Mouse (Mus musculus) liver, embryonic 16.5 days (tissue): ENCODE results near the gene Cacng6. TPM values are rescaled to one million over a fixed set of nuclear protein-coding genes. Genes with fewer than 3 reads are reported as not detected.

Experiments
- ATAC-seq: fragments of 200-750 bp; cut with Nextera tagmentation; 2 replicates; pipeline ENCODE4 v1.8.0; 2017; ENCODE audit warnings: low read depth, mild to moderate bottlenecking, moderate number of reproducible peaks, moderate library complexity
- H3K27ac ChIP-seq: fragments of 300-500 bp; sonication (generic); 2 replicates; pipeline ENCODE4 v1.5.1; 2014; ENCODE audit warnings: mild to moderate bottlenecking, low read length
- H3K27me3 ChIP-seq: fragments of 300-500 bp; sonication (generic); 2 replicates; pipeline ENCODE4 v1.6.1; 2014; ENCODE audit warnings: low read depth, low read length, mixed read lengths; ENCODE audit not compliant: control insufficient read depth, insufficient read depth
- H3K36me3 ChIP-seq: fragments of 300-500 bp; sonication (generic); 2 replicates; pipeline ENCODE4 v1.6.1; 2014; ENCODE audit warnings: mild to moderate bottlenecking; ENCODE audit not compliant: control insufficient read depth, insufficient read depth
- H3K4me1 ChIP-seq: fragments of 300-500 bp; sonication (generic); 2 replicates; pipeline ENCODE4 v1.6.1; 2014; ENCODE audit warnings: low read depth, low read length, mixed read lengths; ENCODE audit not compliant: control insufficient read depth
- H3K4me2 ChIP-seq: fragments of 300-500 bp; sonication (generic); 2 replicates; pipeline ENCODE4 v1.6.1; 2014; ENCODE audit warnings: low read depth, low read length, mixed read lengths
- H3K4me3 ChIP-seq: fragments of 300-500 bp; sonication (generic); 2 replicates; pipeline ENCODE4 v1.5.1; 2014; ENCODE audit warnings: low read depth, mild to moderate bottlenecking, low read length
- H3K9ac ChIP-seq: fragments of 300-500 bp; sonication (generic); 2 replicates; pipeline ENCODE4 v1.6.1; 2014; ENCODE audit warnings: low read depth, low read length
- H3K9me3 ChIP-seq: fragments of 300-500 bp; sonication (generic); replicated peaks from 2 replicates; pipeline ENCODE4 v1.6.1; 2016; ENCODE audit warnings: low read length; ENCODE audit not compliant: control insufficient read depth
- WGBS: fragments of 180-500 bp; shearing (Covaris S2); extraction: QIAGEN DNeasy Blood & Tissue Kit; methylation state at CpG from one replicate; pipeline ENCODE4 v1.1.7; 2014; ENCODE audit not compliant: insufficient replicate concordance; 5-methylcytosine and 5-hydroxymethylcytosine counted together
- polyA plus RNA-seq: library from polyadenylated mRNA; unstranded; fragments of >200 nt; fragmentation: Nextera tagmentation; extraction: Ambion mirVana; gene quantifications from 2 replicates; pipeline ENCODE4 v1.2.1, GENCODE M21; 2015

The Cacng6 gene
- 0.41 and 0.58 TPM in 2 replicates for polyA plus RNA-seq

GRCm38 (mm10) chr7:3423895-3424294 is at the start of gene Cacng6:
Gene Cacng6 (plus strand): TSS chr7:3424195.
- Histone ChIP-seq H3K9ac (no peak within 1 kb of the TSS), H3K27me3 (peaks cover 35% of the 10 kb centered on the region), H3K4me2 (no peak within 1 kb of the TSS), H3K4me3 (no peak within 1 kb of the TSS), H3K36me3 (no peaks in the 10 kb centered on the region), H3K9me3 (no peaks in the 10 kb centered on the region), H3K27ac (no peak within 1 kb of the TSS), H3K4me1 (no peaks in the 10 kb centered on the region)
- no peak for ATAC-seq
- WGBS, result 24% methylated on average over 4 of the region's 4 CpGs

GRCm38 (mm10) chr7:3376831-3377230 is 47.2 kb upstream of the Cacng6 start:
- no peak overlapping the region for H3K9ac ChIP-seq
- H3K27me3 ChIP-seq, result no peaks in the 10 kb centered on the region
- no peak overlapping the region for H3K4me3 ChIP-seq
- H3K9me3 ChIP-seq, result no peaks in the 10 kb centered on the region
- H3K36me3 ChIP-seq, result no peaks in the 10 kb centered on the region
- 42% methylated on average over 4 of the region's 4 CpGs for WGBS
- H3K4me2 ChIP-seq, result no peak overlapping the region
- no peaks in the 10 kb centered on the region for H3K4me1 ChIP-seq
- no peak for ATAC-seq
- H3K27ac ChIP-seq, result no peak overlapping the region

- H3K27ac ChIP-seq, result no peak overlapping the region
- no peaks in the 10 kb centered on the region for H3K27me3 ChIP-seq
- no peak for ATAC-seq
- whole genome bisulfite sequencing, result 62% methylated on average over 9 of the region's 9 CpGs
- H3K4me2 ChIP-seq, result no peak overlapping the region
- no peak overlapping the region for H3K4me3 ChIP-seq
- H3K9me3 ChIP-seq, result no peaks in the 10 kb centered on the region
- H3K9ac ChIP-seq, result no peak overlapping the region
- H3K4me1 ChIP-seq, result no peaks in the 10 kb centered on the region
- no peaks in the 10 kb centered on the region for H3K36me3 ChIP-seq
These were observed 41.9 kb upstream of the Cacng6 start for GRCm38 (mm10) chr7:3382123-3382522.

GRCm38 (mm10) chr7:3384807-3385319 is 39.1 kb upstream of the Cacng6 start:
- Histone ChIP-seq H3K4me3 (no peak overlapping the region), H3K27ac (no peak overlapping the region), H3K9me3 (no peaks in the 10 kb centered on the region), H3K4me1 (no peaks in the 10 kb centered on the region), H3K27me3 (no peaks in the 10 kb centered on the region), H3K9ac (no peak overlapping the region), H3K36me3 (no peaks in the 10 kb centered on the region), H3K4me2 (no peak overlapping the region)
- 63% methylated on average over 5 of the region's 5 CpGs for WGBS
- ATAC-seq, result no peak

- H3K4me1 ChIP-seq, result no peaks in the 10 kb centered on the region
- no peak for ATAC-seq
- H3K4me2 ChIP-seq, result no peak overlapping the region
- 57% methylated on average over 6 of the region's 6 CpGs for WGBS
- no peak overlapping the region for H3K9ac ChIP-seq
- no peak overlapping the region for H3K4me3 ChIP-seq
- no peaks in the 10 kb centered on the region for H3K36me3 ChIP-seq
- H3K9me3 ChIP-seq, result no peaks in the 10 kb centered on the region
- H3K27me3 ChIP-seq, result peaks cover 2% of the 10 kb centered on the region; the same call in 1 of the 2 replicates
- H3K27ac ChIP-seq, result no peak overlapping the region
These were observed 37.8 kb upstream of the Cacng6 start for GRCm38 (mm10) chr7:3386036-3386730.

- H3K9me3 ChIP-seq, result no peaks in the 10 kb centered on the region
- H3K27me3 ChIP-seq, result peaks cover 2% of the 10 kb centered on the region
- no peaks in the 10 kb centered on the region for H3K36me3 ChIP-seq
- no peak overlapping the region for H3K4me3 ChIP-seq
- no peak for ATAC-seq
- no peak overlapping the region for H3K9ac ChIP-seq
- no peaks in the 10 kb centered on the region for H3K4me1 ChIP-seq
- 70% methylated on average over 18 of the region's 18 CpGs for WGBS
- no peak overlapping the region for H3K27ac ChIP-seq
- H3K4me2 ChIP-seq, result no peak overlapping the region
These were observed 36.2 kb upstream of the Cacng6 start for GRCm38 (mm10) chr7:3387761-3388160.

- 9% methylated on average over 6 of the region's 6 CpGs for WGBS
- Histone ChIP-seq H3K27ac (no peak overlapping the region), H3K9me3 (no peaks in the 10 kb centered on the region), H3K27me3 (peaks cover 2% of the 10 kb centered on the region), H3K36me3 (no peaks in the 10 kb centered on the region), H3K4me3 (no peak overlapping the region), H3K4me2 (no peak overlapping the region), H3K4me1 (no peaks in the 10 kb centered on the region), H3K9ac (no peak overlapping the region)
- no peak for ATAC-seq
These were observed 35.1 kb upstream of the Cacng6 start for GRCm38 (mm10) chr7:3388885-3389284.

GRCm38 (mm10) chr7:3389444-3390412 is 34.3 kb upstream of the Cacng6 start:
- no peak overlapping the region for H3K4me2 ChIP-seq
- no peaks in the 10 kb centered on the region for H3K9me3 ChIP-seq
- no peaks in the 10 kb centered on the region for H3K36me3 ChIP-seq
- peaks cover 2% of the 10 kb centered on the region for H3K27me3 ChIP-seq
- H3K4me1 ChIP-seq, result no peaks in the 10 kb centered on the region
- no peak overlapping the region for H3K27ac ChIP-seq
- under 1% methylated on average over 17 of the region's 17 CpGs for WGBS
- no peak overlapping the region for H3K9ac ChIP-seq
- no peak for ATAC-seq
- H3K4me3 ChIP-seq, result no peak overlapping the region
